Mouse (Mus musculus): Measurements from ENCODE around the gene Pus7. TPM values are rescaled to one million over a fixed set of nuclear protein-coding genes. Genes with fewer than 3 reads are reported as not detected.

Pus7 gene
- 10 to 100 TPM; 15.6 to 22.6 TPM for total RNA-seq (2021)

- DNase-seq (ENCODE audit: extremely low spot score in 1 of 2, low spot score in 1 of 2), result peak; percentile 70
Observed at GRCm38 (mm10) chr5:23782931-23783877, at the start of gene Pus7. TSS of gene Pus7 (minus strand) at chr5:23783711.

- DNase-seq (ENCODE audit: extremely low spot score in 1 of 2, low spot score in 1 of 2), result peak; percentile 12 to 19
Observed at GRCm38 (mm10) chr5:23830897-23831752, 47.6 kb upstream of the Pus7 start.

GRCm38 (mm10) chr5:23826321-23827004 is 43.0 kb upstream of the Pus7 start:
- DNase-seq (ENCODE audit: extremely low spot score in 1 of 2, low spot score in 1 of 2), result peak; percentile 22 to 68

- no peak for DNase-seq (ENCODE audit: extremely low spot score in 1 of 2, low spot score in 1 of 2)
Observed at GRCm38 (mm10) chr5:23824171-23824733, 40.7 kb upstream of the Pus7 start.

GRCm38 (mm10) chr5:23822306-23822705 is 38.8 kb upstream of the Pus7 start:
- DNase-seq (ENCODE audit: extremely low spot score in 1 of 2, low spot score in 1 of 2), result no peak

- no peak for DNase-seq (ENCODE audit: extremely low spot score in 1 of 2, low spot score in 1 of 2)
Observed at GRCm38 (mm10) chr5:23816681-23817080, 33.2 kb upstream of the Pus7 start.

- DNase-seq (ENCODE audit: extremely low spot score in 1 of 2, low spot score in 1 of 2), result no peak
Observed at GRCm38 (mm10) chr5:23814841-23815240, 31.3 kb upstream of the Pus7 start.

- no peak for DNase-seq (ENCODE audit: extremely low spot score in 1 of 2, low spot score in 1 of 2)
Observed at GRCm38 (mm10) chr5:23792726-23793125, 9.2 kb upstream of the Pus7 start.

- DNase-seq (ENCODE audit: extremely low spot score in 1 of 2, low spot score in 1 of 2), result no peak
Observed at GRCm38 (mm10) chr5:23789078-23789612, 5.6 kb upstream of the Pus7 start.

- no peak for DNase-seq (ENCODE audit: extremely low spot score in 1 of 2, low spot score in 1 of 2)
Observed at GRCm38 (mm10) chr5:23788390-23788830, 4.9 kb upstream of the Pus7 start.

- peak; percentile 97 to 100 for DNase-seq (ENCODE audit: extremely low spot score in 1 of 2, low spot score in 1 of 2)
Observed at GRCm38 (mm10) chr5:23787536-23788389, 4.3 kb upstream of the Pus7 start, which contains the start of gene Rint1. TSS of gene Rint1 (plus strand) at chr5:23787711.

- DNase-seq (ENCODE audit: extremely low spot score in 1 of 2, low spot score in 1 of 2), result no peak
Observed at GRCm38 (mm10) chr5:23782051-23782810, 1.3 kb downstream of the Pus7 start.

- DNase-seq (ENCODE audit: extremely low spot score in 1 of 2, low spot score in 1 of 2), result no peak
Observed at GRCm38 (mm10) chr5:23781172-23781571, 2.3 kb downstream of the Pus7 start.

- no peak for DNase-seq (ENCODE audit: extremely low spot score in 1 of 2, low spot score in 1 of 2)
Observed at GRCm38 (mm10) chr5:23780516-23780915, 3.0 kb downstream of the Pus7 start.

GRCm38 (mm10) chr5:23774186-23774585 is 9.3 kb downstream of the Pus7 start:
- no peak for DNase-seq (ENCODE audit: extremely low spot score in 1 of 2, low spot score in 1 of 2)

- no peak for DNase-seq (ENCODE audit: extremely low spot score in 1 of 2, low spot score in 1 of 2)
Observed at GRCm38 (mm10) chr5:23771105-23771504, 12.4 kb downstream of the Pus7 start.

- DNase-seq (ENCODE audit: extremely low spot score in 1 of 2, low spot score in 1 of 2), result no peak
Observed at GRCm38 (mm10) chr5:23764557-23764956, 19.0 kb downstream of the Pus7 start.

GRCm38 (mm10) chr5:23762531-23762930 is 21.0 kb downstream of the Pus7 start:
- no peak for DNase-seq (ENCODE audit: extremely low spot score in 1 of 2, low spot score in 1 of 2)

Data from layer of hippocampus, postnatal 25 days (tissue).